Mouse (Mus musculus): ENCODE measurements around the gene Lrriq3. TPM values are rescaled to one million over a fixed set of nuclear protein-coding genes. Genes with fewer than 3 reads are reported as not detected.

The Lrriq3 gene
- 0.51 and 0.92 TPM in 2 replicates for polyA plus RNA-seq (2014; fragmentation: Nextera tagmentation; extraction: Ambion mirVana)

DNA sequence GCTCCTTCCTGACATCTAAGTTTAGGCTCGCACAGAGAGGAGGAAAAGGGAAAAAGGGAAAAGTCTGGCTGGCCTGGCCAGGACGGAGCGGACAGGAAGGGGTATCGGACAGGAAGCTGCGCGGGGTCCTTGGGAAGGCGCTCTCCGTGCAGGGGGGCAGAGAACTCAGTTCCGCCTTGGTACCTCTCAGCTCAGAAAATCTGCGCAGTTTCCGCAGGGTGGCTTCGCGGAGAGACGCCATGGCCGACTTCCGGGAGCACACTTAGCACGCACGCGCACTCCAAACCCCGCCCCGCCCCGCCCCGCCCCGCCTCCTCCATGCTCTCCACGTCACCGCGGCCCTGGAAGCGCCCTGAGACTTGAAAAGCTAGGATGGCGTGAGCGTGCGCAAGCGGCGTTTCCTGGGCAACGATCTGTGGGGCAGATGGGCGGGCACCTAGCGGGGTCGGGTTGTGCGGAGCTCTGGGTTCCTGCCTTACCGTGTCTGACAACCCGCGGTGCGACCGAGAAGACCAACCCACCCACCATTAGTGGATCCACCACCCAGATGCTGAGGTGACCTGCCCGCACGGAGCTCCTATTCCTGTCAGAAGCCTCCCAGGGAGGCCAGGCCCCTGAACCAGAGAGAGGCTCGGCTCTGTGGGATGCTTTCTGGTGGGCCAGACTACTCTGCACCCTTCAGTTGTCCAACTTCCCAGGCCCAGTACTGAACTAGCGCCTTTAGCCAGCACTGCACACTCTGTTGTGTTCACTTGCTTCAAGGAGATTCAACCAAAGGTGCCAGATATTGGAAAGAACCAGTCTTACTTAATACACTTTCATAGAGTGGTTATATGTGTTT, at the start of gene Lrriq3, which contains the start of gene Fpgt:
Gene Lrriq3 (plus strand): TSS at position 319 of the 841 bp plus-strand sequence.
Gene Fpgt (minus strand): TSS at position 288 of the 841 bp plus-strand sequence.
- Histone ChIP-seq H3K36me3 (ENCODE audit: control insufficient read depth, insufficient read depth, low read length) (no peaks in the 10 kb centered on the region), H3K4me2 (ENCODE audit: low read depth, severe bottlenecking) (peak within 1 kb of the TSS; percentile 48), H3K27ac (replicated peaks; ENCODE audit: low read depth, low read length) (no peak within 1 kb of the TSS; the same call in 1 of the 2 replicates), H3K27me3 (ENCODE audit: control insufficient read depth, insufficient read depth, low read length) (no peaks in the 10 kb centered on the region), H3K4me3 (ENCODE audit: low read depth, low read length) (peak within 1 kb of the TSS; percentile 38), H3K9me3 (ENCODE audit: control insufficient read depth, low read length) (no peaks in the 10 kb centered on the region), H3K4me1 (ENCODE audit: control insufficient read depth, insufficient read depth, low read length) (no peaks in the 10 kb centered on the region), H3K9ac (ENCODE audit: low read length) (peak within 1 kb of the TSS; percentile 76)
- WGBS, result under 1% methylated on average over 47 of the region's 47 CpGs
- DNase-seq (ENCODE audit: low spot score), result peak; percentile 92
- ATAC-seq (ENCODE audit: insufficient number of reproducible peaks, low FRiP score, low TSS enrichment, low read depth), result peak; percentile 99

DNA sequence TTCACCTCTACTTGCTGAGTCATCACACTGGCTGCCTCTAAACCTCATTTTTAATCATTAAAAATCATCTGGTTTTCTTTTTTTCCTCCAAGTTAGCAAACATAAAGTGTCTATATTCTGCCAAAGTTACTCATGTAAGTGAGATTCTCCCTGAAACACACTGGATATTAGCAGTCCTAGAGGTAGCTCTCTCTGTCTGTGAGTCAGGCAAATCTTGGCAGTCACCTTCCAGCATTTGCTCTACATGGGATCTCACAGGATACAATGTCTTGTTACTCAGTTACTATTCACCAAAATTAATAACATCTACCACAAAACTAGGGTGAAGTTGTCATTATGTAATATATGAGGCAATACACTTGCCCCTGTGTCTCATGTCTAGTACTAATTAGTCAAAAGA, 41.2 kb upstream of the Lrriq3 start:
- no peaks in the 10 kb centered on the region for H3K4me1 ChIP-seq (ENCODE audit: control insufficient read depth, insufficient read depth, low read length)
- H3K27me3 ChIP-seq (ENCODE audit: control insufficient read depth, insufficient read depth, low read length), result no peaks in the 10 kb centered on the region
- no peaks in the 10 kb centered on the region for H3K9me3 ChIP-seq (ENCODE audit: control insufficient read depth, low read length)
- no peak overlapping the region for H3K27ac ChIP-seq (replicated peaks; ENCODE audit: low read depth, low read length)
- DNase-seq (ENCODE audit: low spot score), result no peak
- H3K4me2 ChIP-seq (ENCODE audit: low read depth, severe bottlenecking), result no peak overlapping the region
- H3K36me3 ChIP-seq (ENCODE audit: control insufficient read depth, insufficient read depth, low read length), result no peaks in the 10 kb centered on the region
- H3K9ac ChIP-seq (ENCODE audit: low read length), result no peak overlapping the region
- no peak for ATAC-seq (ENCODE audit: insufficient number of reproducible peaks, low FRiP score, low TSS enrichment, low read depth)
- H3K4me3 ChIP-seq (ENCODE audit: low read depth, low read length), result no peak overlapping the region

DNA sequence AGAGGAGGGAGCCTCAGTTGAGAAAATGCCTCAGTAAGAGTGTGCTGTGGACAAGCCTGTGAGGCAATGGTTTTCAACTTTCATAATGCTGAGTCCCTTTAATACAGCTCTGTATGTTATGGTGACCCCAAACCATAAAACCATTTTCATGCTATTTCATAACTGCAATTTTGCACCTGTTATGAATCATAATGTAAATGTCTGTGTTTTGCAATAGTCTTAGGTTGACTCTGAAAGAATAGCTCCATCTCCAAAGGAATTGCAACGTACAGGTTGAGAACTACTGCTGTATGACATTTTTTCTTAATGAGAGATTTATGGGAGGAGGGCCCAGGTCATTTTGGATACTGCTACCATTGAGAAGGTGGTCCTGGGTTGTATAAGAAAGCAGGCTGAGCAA, 40.0 kb upstream of the Lrriq3 start:
- Histone ChIP-seq H3K27me3 (ENCODE audit: control insufficient read depth, insufficient read depth, low read length) (no peaks in the 10 kb centered on the region), H3K4me3 (ENCODE audit: low read depth, low read length) (no peak overlapping the region), H3K9me3 (ENCODE audit: control insufficient read depth, low read length) (no peaks in the 10 kb centered on the region), H3K4me2 (ENCODE audit: low read depth, severe bottlenecking) (no peak overlapping the region), H3K36me3 (ENCODE audit: control insufficient read depth, insufficient read depth, low read length) (no peaks in the 10 kb centered on the region), H3K27ac (replicated peaks; ENCODE audit: low read depth, low read length) (no peak overlapping the region), H3K4me1 (ENCODE audit: control insufficient read depth, insufficient read depth, low read length) (no peaks in the 10 kb centered on the region), H3K9ac (ENCODE audit: low read length) (no peak overlapping the region)
- DNase-seq (ENCODE audit: low spot score) (no peak), ATAC-seq (ENCODE audit: insufficient number of reproducible peaks, low FRiP score, low TSS enrichment, low read depth) (no peak)
- 68% methylated on average over 1 of the region's 1 CpGs for WGBS

DNA sequence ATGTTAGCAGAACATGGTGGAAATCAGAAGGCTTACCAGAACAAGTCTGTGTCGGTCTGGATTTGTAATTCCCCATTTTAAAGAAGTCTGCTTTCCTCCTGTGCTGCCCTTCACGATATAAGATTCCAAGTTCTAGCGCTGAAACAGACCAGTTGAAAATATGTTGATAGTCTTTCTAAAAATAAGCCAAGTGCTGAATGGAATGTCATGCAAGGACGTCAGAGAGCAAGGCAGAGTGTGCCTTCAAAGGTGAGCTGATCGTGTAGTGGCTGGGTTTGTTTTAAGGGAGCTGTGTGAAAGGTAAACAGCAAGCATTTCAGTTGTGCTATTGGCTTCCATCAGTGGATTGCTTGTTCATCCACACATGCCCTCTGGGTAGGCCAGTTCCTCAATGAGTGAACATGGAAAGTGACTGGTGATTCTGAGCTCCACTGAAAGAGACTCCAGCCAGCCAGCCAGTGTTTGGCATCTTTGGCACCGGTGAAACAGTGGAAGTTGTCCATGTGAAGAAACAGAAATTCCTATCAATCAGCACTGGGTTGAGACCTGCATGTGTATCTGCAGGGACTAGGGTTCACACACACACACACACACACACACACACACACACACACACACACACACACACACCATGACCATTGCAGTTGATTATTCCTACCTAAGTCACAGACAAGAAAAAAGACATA, 37.9 kb upstream of the Lrriq3 start, which contains the start of gene Tnni3k:
Gene Tnni3k (minus strand): TSS at position 177 of the 686 bp plus-strand sequence.
- Histone ChIP-seq H3K9me3 (ENCODE audit: control insufficient read depth, low read length) (no peaks in the 10 kb centered on the region), H3K4me3 (ENCODE audit: low read depth, low read length) (no peak within 1 kb of the TSS), H3K4me2 (ENCODE audit: low read depth, severe bottlenecking) (no peak within 1 kb of the TSS), H3K4me1 (ENCODE audit: control insufficient read depth, insufficient read depth, low read length) (no peaks in the 10 kb centered on the region), H3K36me3 (ENCODE audit: control insufficient read depth, insufficient read depth, low read length) (no peaks in the 10 kb centered on the region), H3K27ac (replicated peaks; ENCODE audit: low read depth, low read length) (no peak within 1 kb of the TSS), H3K9ac (ENCODE audit: low read length) (no peak within 1 kb of the TSS), H3K27me3 (ENCODE audit: control insufficient read depth, insufficient read depth, low read length) (no peaks in the 10 kb centered on the region)
- WGBS, result 78% methylated on average over 6 of the region's 6 CpGs
- ATAC-seq (ENCODE audit: insufficient number of reproducible peaks, low FRiP score, low TSS enrichment, low read depth), result no peak
- no peak for DNase-seq (ENCODE audit: low spot score)

DNA sequence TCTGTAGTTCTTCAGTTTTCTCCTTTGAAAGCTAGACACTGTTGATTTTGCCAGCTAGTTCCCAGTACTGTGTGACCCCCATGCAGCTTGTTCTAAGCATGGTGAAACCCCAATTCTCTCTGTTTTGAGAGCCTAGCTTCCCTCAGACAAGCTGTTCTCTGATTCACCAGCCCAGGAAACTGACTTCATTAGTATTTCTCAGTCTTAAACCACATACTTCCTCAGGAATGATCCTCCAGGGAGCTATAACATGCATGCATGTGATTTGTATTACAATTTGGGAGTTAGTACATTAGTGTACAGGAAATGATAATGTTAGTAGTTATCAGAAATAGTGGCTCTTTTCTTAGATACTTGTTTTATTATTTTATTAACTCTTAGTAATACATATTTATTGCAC, 36.6 kb upstream of the Lrriq3 start:
- Histone ChIP-seq H3K27me3 (ENCODE audit: control insufficient read depth, insufficient read depth, low read length) (no peaks in the 10 kb centered on the region), H3K9me3 (ENCODE audit: control insufficient read depth, low read length) (no peaks in the 10 kb centered on the region), H3K9ac (ENCODE audit: low read length) (no peak overlapping the region), H3K27ac (replicated peaks; ENCODE audit: low read depth, low read length) (no peak overlapping the region), H3K4me1 (ENCODE audit: control insufficient read depth, insufficient read depth, low read length) (no peaks in the 10 kb centered on the region), H3K36me3 (ENCODE audit: control insufficient read depth, insufficient read depth, low read length) (no peaks in the 10 kb centered on the region), H3K4me3 (ENCODE audit: low read depth, low read length) (no peak overlapping the region), H3K4me2 (ENCODE audit: low read depth, severe bottlenecking) (no peak overlapping the region)
- no peak for ATAC-seq (ENCODE audit: insufficient number of reproducible peaks, low FRiP score, low TSS enrichment, low read depth)
- no peak for DNase-seq (ENCODE audit: low spot score)

DNA sequence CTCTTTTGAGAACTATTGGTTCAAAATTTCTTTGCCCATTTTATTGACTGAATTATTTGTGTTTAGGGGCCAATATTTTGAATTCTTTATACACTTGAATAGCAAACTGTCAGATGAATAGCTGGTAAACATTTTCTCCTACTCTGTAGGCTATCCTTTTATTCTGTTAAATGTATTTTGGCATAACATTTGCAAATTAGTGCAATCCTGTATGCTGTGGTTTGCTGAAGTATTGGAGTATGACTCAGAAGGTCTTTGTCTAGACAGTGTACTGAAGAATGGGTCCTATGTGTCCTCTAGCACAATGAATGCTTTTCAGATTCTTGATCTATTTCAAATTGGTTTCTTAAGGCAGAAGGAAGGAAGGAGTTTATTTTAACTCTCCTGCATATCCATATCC, 35.7 kb upstream of the Lrriq3 start:
- H3K4me1 ChIP-seq (ENCODE audit: control insufficient read depth, insufficient read depth, low read length), result no peaks in the 10 kb centered on the region
- H3K9ac ChIP-seq (ENCODE audit: low read length), result no peak overlapping the region
- no peak overlapping the region for H3K27ac ChIP-seq (replicated peaks; ENCODE audit: low read depth, low read length)
- no peaks in the 10 kb centered on the region for H3K27me3 ChIP-seq (ENCODE audit: control insufficient read depth, insufficient read depth, low read length)
- H3K9me3 ChIP-seq (ENCODE audit: control insufficient read depth, low read length), result no peaks in the 10 kb centered on the region
- no peak overlapping the region for H3K4me3 ChIP-seq (ENCODE audit: low read depth, low read length)
- DNase-seq (ENCODE audit: low spot score) (no peak), ATAC-seq (ENCODE audit: insufficient number of reproducible peaks, low FRiP score, low TSS enrichment, low read depth) (no peak)
- no peaks in the 10 kb centered on the region for H3K36me3 ChIP-seq (ENCODE audit: control insufficient read depth, insufficient read depth, low read length)
- no peak overlapping the region for H3K4me2 ChIP-seq (ENCODE audit: low read depth, severe bottlenecking)

DNA sequence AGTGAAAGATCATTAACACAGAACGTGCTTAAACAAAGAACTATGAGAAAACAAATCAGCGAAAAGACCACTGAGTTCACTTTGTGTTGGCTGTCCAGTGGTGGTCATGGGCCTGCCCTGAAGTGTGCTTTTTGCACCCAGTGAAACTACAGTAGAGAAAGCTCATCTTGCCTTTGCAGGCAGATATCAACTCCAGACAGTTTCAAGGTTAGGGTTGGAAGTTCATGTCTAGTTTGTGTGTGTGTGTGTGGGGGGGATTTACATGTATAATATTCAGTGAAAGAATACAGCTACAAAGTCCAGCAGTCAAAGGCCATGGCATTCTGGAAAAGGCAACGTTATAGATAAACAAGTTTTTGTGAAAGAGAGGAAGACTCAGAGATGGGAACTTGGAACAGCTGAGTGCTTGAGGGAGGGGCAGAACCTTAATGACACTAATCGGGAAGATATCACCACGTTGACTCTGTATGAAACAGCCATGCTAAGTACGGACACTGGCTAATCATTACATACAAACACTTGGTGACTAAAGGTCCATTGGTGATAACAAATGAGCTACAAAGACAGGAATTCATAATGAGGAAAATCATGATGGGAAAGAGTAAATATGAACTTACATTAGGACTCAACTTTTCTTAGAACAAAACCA, 34.3 kb upstream of the Lrriq3 start:
- 86% methylated on average over 6 of the region's 6 CpGs for WGBS
- no peaks in the 10 kb centered on the region for H3K9me3 ChIP-seq (ENCODE audit: control insufficient read depth, low read length)
- no peak overlapping the region for H3K9ac ChIP-seq (ENCODE audit: low read length)
- DNase-seq (ENCODE audit: low spot score), result no peak
- H3K4me2 ChIP-seq (ENCODE audit: low read depth, severe bottlenecking), result no peak overlapping the region
- ATAC-seq (ENCODE audit: insufficient number of reproducible peaks, low FRiP score, low TSS enrichment, low read depth), result no peak
- H3K36me3 ChIP-seq (ENCODE audit: control insufficient read depth, insufficient read depth, low read length), result no peaks in the 10 kb centered on the region
- H3K27ac ChIP-seq (replicated peaks; ENCODE audit: low read depth, low read length), result no peak overlapping the region
- no peaks in the 10 kb centered on the region for H3K4me1 ChIP-seq (ENCODE audit: control insufficient read depth, insufficient read depth, low read length)
- H3K27me3 ChIP-seq (ENCODE audit: control insufficient read depth, insufficient read depth, low read length), result no peaks in the 10 kb centered on the region
- H3K4me3 ChIP-seq (ENCODE audit: low read depth, low read length), result no peak overlapping the region

DNA sequence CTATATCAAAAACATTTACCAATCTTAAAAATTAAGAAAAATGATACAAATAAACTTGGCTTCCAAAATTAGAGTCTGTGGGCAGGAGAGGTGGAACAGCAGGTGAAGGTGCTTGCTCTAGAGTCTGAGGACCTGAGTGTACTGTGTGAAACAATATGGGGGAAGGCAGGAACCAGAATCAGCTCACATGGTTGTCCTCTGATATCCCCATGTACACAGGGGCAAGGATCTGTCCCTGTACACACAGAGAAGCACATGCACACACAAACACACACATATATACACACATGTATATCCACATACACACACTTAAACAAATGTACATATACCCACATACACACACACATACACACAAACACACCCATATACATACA, 33.8 kb upstream of the Lrriq3 start:
- DNase-seq (ENCODE audit: low spot score) (no peak), ATAC-seq (ENCODE audit: insufficient number of reproducible peaks, low FRiP score, low TSS enrichment, low read depth) (no peak)
- Histone ChIP-seq H3K4me3 (ENCODE audit: low read depth, low read length) (no peak overlapping the region), H3K4me1 (ENCODE audit: control insufficient read depth, insufficient read depth, low read length) (no peaks in the 10 kb centered on the region), H3K4me2 (ENCODE audit: low read depth, severe bottlenecking) (no peak overlapping the region), H3K9me3 (ENCODE audit: control insufficient read depth, low read length) (no peaks in the 10 kb centered on the region), H3K27me3 (ENCODE audit: control insufficient read depth, insufficient read depth, low read length) (no peaks in the 10 kb centered on the region), H3K27ac (replicated peaks; ENCODE audit: low read depth, low read length) (no peak overlapping the region), H3K9ac (ENCODE audit: low read length) (no peak overlapping the region), H3K36me3 (ENCODE audit: control insufficient read depth, insufficient read depth, low read length) (no peaks in the 10 kb centered on the region)

Data from limb, embryonic 11.5 days (tissue).